Mouse (Mus musculus): ENCODE data around the gene Csnk2a2. TPM values are rescaled to one million over a fixed set of nuclear protein-coding genes. Genes with fewer than 3 reads are reported as not detected.

The Csnk2a2 gene
- polyA plus RNA-seq, 1 experiment = 26.1 TPM

DNA sequence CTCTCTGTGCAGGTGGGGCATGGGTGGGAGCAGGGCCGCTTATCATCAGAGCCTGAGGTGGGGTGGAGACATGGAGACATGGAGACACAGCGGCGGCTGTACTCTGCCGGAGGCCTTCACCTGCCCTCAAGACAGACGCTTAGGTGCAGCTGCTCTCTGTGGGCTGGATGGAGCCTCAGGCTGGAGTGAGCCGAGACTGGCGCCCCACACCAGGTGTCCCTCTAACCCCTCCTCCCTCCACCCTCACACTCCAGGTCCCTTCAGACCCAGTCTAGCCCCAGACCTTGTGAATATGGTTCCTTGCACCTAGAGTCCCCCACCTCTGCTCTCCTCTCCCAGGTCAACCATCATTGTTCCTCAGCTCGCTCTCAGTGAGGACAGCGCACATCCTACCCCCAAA is 90.7 kb downstream of the Csnk2a2 start:
- H3K4me3 ChIP-seq (replicated peaks; ENCODE audit: control insufficient read depth, low read depth, low read length) = no peak overlapping the region
- 82% methylated on average over 9 of the region's 9 CpGs for WGBS
- no peak for TF ChIP-seq POLR2A (IDR thresholded peaks at IDR 0.05; ENCODE audit: borderline replicate concordance, control insufficient read depth, low read depth, low read length)
- TF ChIP-seq CTCF (IDR thresholded peaks at IDR 0.05; ENCODE audit: control insufficient read depth, insufficient read depth, low read length) = no peak
- no peak overlapping the region; the same call in 1 of the 2 replicates for H3K27ac ChIP-seq (ENCODE audit: control insufficient read depth, insufficient read depth, low read depth, low read length, poor library complexity)
- H3K4me1 ChIP-seq (ENCODE audit: control insufficient read depth, insufficient read depth, low read length) = no peaks in the 10 kb centered on the region; the same call in 1 of the 2 replicates

DNA sequence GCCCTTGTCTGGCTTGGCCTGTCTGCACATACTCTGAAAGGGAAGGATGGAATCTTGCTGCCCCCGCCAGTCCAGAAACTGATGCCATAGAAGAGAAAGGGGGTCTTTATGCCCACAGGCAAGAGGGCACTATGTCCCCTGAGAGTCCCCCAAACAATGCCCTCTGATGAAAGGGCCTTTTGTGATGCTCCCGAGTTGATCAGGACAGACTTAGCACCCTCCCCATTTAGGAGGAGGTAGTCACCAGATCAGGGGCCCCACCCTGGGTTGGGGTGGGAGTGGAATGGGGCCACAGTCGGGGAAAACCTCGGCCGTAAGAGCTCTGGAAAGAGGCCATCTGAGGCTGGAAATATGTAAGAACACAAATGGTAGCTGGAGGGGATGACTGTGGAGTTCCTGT is 92.6 kb downstream of the Csnk2a2 start:
- peaks cover 1% of the 10 kb centered on the region for H3K4me1 ChIP-seq (ENCODE audit: control insufficient read depth, insufficient read depth, low read length)
- TF ChIP-seq CTCF (IDR thresholded peaks at IDR 0.05; ENCODE audit: control insufficient read depth, insufficient read depth, low read length) (no peak), POLR2A (IDR thresholded peaks at IDR 0.05; ENCODE audit: borderline replicate concordance, control insufficient read depth, low read depth, low read length) (no peak)
- 66% methylated on average over 5 of the region's 5 CpGs for WGBS
- H3K27ac ChIP-seq (ENCODE audit: control insufficient read depth, insufficient read depth, low read depth, low read length, poor library complexity) = no peak overlapping the region
- H3K4me3 ChIP-seq (replicated peaks; ENCODE audit: control insufficient read depth, low read depth, low read length) = no peak overlapping the region

DNA sequence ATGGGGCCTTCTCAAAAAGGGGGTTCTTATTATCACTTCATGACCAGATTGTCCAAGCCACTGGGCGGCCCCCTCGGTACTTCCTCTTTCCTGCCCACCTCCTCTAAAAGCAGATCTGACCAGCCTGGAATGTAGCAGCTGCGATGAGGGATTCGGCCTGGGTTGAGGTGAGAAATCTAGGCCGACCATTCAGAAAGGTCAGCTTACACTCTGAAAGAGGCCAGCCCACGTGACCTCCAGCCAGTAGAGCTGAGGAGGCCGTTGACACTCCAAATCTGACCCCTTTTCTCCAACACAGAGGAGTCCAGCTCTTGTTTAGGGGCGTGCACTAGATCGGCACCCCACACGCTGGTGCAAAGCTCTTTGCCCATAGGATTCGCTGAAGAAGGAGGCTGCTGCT is 93.1 kb downstream of the Csnk2a2 start:
- WGBS = 63% methylated on average over 11 of the region's 11 CpGs
- no peak for TF ChIP-seq POLR2A (IDR thresholded peaks at IDR 0.05; ENCODE audit: borderline replicate concordance, control insufficient read depth, low read depth, low read length)
- no peak for TF ChIP-seq CTCF (IDR thresholded peaks at IDR 0.05; ENCODE audit: control insufficient read depth, insufficient read depth, low read length)
- Histone ChIP-seq H3K27ac (ENCODE audit: control insufficient read depth, insufficient read depth, low read depth, low read length, poor library complexity) (no peak overlapping the region), H3K4me1 (ENCODE audit: control insufficient read depth, insufficient read depth, low read length) (peaks cover 1% of the 10 kb centered on the region), H3K4me3 (replicated peaks; ENCODE audit: control insufficient read depth, low read depth, low read length) (no peak overlapping the region)

Other genes with a start within 250 kb of the Csnk2a2 start
- gene Cngb1, start 183.5 kb downstream of the Csnk2a2 start, polyA plus RNA-seq (2011; ENCODE audit: insufficient read depth, insufficient read length, low replicate concordance, missing spikeins) = 0.70 and 2.1 TPM in 2 replicates
- gene Tepp, start 179.5 kb downstream of the Csnk2a2 start, polyA plus RNA-seq (2011; ENCODE audit: insufficient read depth, insufficient read length, low replicate concordance, missing spikeins) = not detected in 2 replicates
- gene Zfp319, start 158.1 kb downstream of the Csnk2a2 start, polyA plus RNA-seq (2011; ENCODE audit: insufficient read depth, insufficient read length, low replicate concordance, missing spikeins) = 1.1 and 3.3 TPM in 2 replicates
- 4.8 and 20.2 TPM in 2 replicates for gene Usb1, start 157.8 kb downstream of the Csnk2a2 start, polyA plus RNA-seq (2011; ENCODE audit: insufficient read depth, insufficient read length, low replicate concordance, missing spikeins)
- 0.63 TPM in 1 of 2 replicates, not detected in the other for gene Mmp15, start 137.8 kb downstream of the Csnk2a2 start, polyA plus RNA-seq (2011; ENCODE audit: insufficient read depth, insufficient read length, low replicate concordance, missing spikeins)
- 34.4 and 58.0 TPM in 2 replicates for gene Cfap20, start 55.2 kb downstream of the Csnk2a2 start, polyA plus RNA-seq (2011; ENCODE audit: insufficient read depth, insufficient read length, low replicate concordance, missing spikeins)
- not detected in 2 replicates for gene Ccdc113, start 44.0 kb upstream of the Csnk2a2 start, polyA plus RNA-seq (2011; ENCODE audit: insufficient read depth, insufficient read length, low replicate concordance, missing spikeins)
- gene Prss54, start 86.3 kb upstream of the Csnk2a2 start, polyA plus RNA-seq (2011; ENCODE audit: insufficient read depth, insufficient read length, low replicate concordance, missing spikeins) = not detected in 2 replicates
- gene Gins3, start 143.4 kb upstream of the Csnk2a2 start, polyA plus RNA-seq (2011; ENCODE audit: insufficient read depth, insufficient read length, low replicate concordance, missing spikeins) = 10.9 and 14.8 TPM in 2 replicates
- 1.0 and 3.5 TPM in 2 replicates for gene Ndrg4, start 186.9 kb upstream of the Csnk2a2 start, polyA plus RNA-seq (2011; ENCODE audit: insufficient read depth, insufficient read length, low replicate concordance, missing spikeins)
- 13.0 and 34.7 TPM in 2 replicates for gene Setd6, start 225.8 kb upstream of the Csnk2a2 start, polyA plus RNA-seq (2011; ENCODE audit: insufficient read depth, insufficient read length, low replicate concordance, missing spikeins)